Mouse (Mus musculus): ENCODE measurements around the gene Msh3. TPM values are rescaled to one million over a fixed set of nuclear protein-coding genes. Genes with fewer than 3 reads are reported as not detected.

The Msh3 gene
- polyA plus RNA-seq, 1 experiment from 2014 or later: 20.9 TPM

GRCm38 (mm10) chr13:92361609-92362008 is 6.8 kb upstream of the Msh3 start:
- Histone ChIP-seq H3K9ac (ENCODE audit: low read depth, low read length) (no peak overlapping the region), H3K4me3 (ENCODE audit: low read length) (no peak overlapping the region), H3K9me3 (ENCODE audit: control insufficient read depth, low read length) (no peaks in the 10 kb centered on the region), H3K27ac (ENCODE audit: low read depth, low read length) (no peak overlapping the region), H3K36me3 (ENCODE audit: control insufficient read depth, insufficient read depth, low read length) (no peaks in the 10 kb centered on the region), H3K4me1 (ENCODE audit: control insufficient read depth, insufficient read depth, low read depth, low read length) (no peaks in the 10 kb centered on the region), H3K27me3 (replicated peaks; ENCODE audit: control insufficient read depth, insufficient read depth, low read length) (no peaks in the 10 kb centered on the region), H3K4me2 (ENCODE audit: low read length) (no peak overlapping the region)
- 87% methylated on average over 2 of the region's 2 CpGs for WGBS
- no peak for ATAC-seq

DNA sequence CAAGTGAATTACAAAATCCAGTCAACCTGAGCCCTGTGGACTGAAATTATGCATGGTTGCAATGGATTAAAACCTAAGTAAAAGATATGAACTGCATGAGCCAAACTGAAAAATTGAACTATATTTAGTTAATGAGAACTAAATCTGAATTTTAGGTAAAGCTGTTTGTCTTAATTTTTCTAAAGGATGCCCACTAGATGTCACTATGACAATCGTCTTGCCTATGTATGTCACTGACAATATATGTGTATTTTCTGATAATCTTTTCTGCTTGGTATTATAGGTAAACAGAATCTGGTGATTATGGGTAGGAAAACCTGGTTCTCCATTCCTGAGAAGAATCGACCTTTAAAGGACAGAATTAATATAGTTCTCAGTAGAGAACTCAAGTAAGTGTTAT is 2.8 kb upstream of the Msh3 start:
- H3K9ac ChIP-seq (ENCODE audit: low read depth, low read length): no peak overlapping the region
- H3K36me3 ChIP-seq (ENCODE audit: control insufficient read depth, insufficient read depth, low read length): no peaks in the 10 kb centered on the region
- no peak overlapping the region for H3K4me2 ChIP-seq (ENCODE audit: low read length)
- H3K27ac ChIP-seq (ENCODE audit: low read depth, low read length): no peak overlapping the region
- ATAC-seq: no peak
- no peak overlapping the region for H3K4me3 ChIP-seq (ENCODE audit: low read length)
- 55% methylated on average over 2 of the region's 2 CpGs for WGBS
- no peaks in the 10 kb centered on the region for H3K27me3 ChIP-seq (replicated peaks; ENCODE audit: control insufficient read depth, insufficient read depth, low read length)
- H3K9me3 ChIP-seq (ENCODE audit: control insufficient read depth, low read length): no peaks in the 10 kb centered on the region
- H3K4me1 ChIP-seq (ENCODE audit: control insufficient read depth, insufficient read depth, low read depth, low read length): peaks cover 2% of the 10 kb centered on the region

DNA sequence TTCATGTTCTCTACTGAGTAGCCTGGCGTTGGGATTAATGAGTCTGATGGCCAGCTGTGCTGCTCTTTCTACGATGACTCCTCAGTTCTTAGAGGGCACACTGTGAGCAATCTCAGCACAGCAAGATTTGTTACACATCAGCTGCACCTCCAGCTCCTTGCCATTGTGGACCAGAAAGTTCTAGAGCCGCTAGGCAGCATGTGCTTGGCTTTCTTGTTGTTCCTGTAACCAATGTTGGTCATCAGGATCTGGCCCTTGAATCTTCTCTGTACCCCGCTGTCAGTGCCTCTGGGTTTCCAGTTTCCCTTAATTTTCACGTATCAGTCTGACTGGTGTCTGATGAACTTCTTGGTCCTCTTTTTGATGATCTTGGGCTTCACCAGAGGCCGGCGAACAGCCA is 1.6 kb upstream of the Msh3 start:
- no peak for ATAC-seq
- WGBS: 76% methylated on average over 7 of the region's 7 CpGs
- H3K27me3 ChIP-seq (replicated peaks; ENCODE audit: control insufficient read depth, insufficient read depth, low read length): no peaks in the 10 kb centered on the region
- H3K9me3 ChIP-seq (ENCODE audit: control insufficient read depth, low read length): no peaks in the 10 kb centered on the region
- H3K4me1 ChIP-seq (ENCODE audit: control insufficient read depth, insufficient read depth, low read depth, low read length): peaks cover 2% of the 10 kb centered on the region
- H3K27ac ChIP-seq (ENCODE audit: low read depth, low read length): no peak overlapping the region
- H3K4me3 ChIP-seq (ENCODE audit: low read length): no peak overlapping the region
- no peak overlapping the region for H3K9ac ChIP-seq (ENCODE audit: low read depth, low read length)
- H3K4me2 ChIP-seq (ENCODE audit: low read length): no peak overlapping the region; the same call in 1 of the 2 replicates
- no peaks in the 10 kb centered on the region for H3K36me3 ChIP-seq (ENCODE audit: control insufficient read depth, insufficient read depth, low read length)

DNA sequence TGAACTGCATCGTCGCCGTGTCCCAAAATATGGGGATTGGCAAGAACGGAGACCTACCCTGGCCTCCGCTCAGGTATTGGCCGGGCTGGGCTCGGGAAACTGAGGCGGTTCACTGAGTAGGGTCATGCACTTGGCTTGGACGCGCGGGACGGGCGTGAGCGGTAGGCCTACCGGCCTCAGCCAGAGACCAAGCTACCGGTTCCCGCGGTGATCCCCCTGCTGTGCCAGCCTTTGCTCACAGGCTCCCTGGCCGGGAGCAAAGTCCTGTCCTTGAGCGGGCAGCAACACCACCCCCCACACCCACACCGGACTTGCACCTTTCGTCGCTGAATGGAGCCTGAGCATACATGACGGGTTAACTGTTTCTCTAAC is 455 bp upstream of the Msh3 start:
- Histone ChIP-seq H3K4me2 (ENCODE audit: low read length) (peak overlapping the region; percentile 86), H3K27ac (ENCODE audit: low read depth, low read length) (0 out of 2 replicates have a peak overlapping the region, but pooled peaks have one; percentile 11), H3K36me3 (ENCODE audit: control insufficient read depth, insufficient read depth, low read length) (no peaks in the 10 kb centered on the region), H3K4me3 (ENCODE audit: low read length) (peak overlapping the region; percentile 73), H3K4me1 (ENCODE audit: control insufficient read depth, insufficient read depth, low read depth, low read length) (peaks cover 2% of the 10 kb centered on the region), H3K9ac (ENCODE audit: low read depth, low read length) (peak overlapping the region; percentile 44), H3K9me3 (ENCODE audit: control insufficient read depth, low read length) (no peaks in the 10 kb centered on the region), H3K27me3 (replicated peaks; ENCODE audit: control insufficient read depth, insufficient read depth, low read length) (no peaks in the 10 kb centered on the region)
- WGBS: under 1% methylated on average over 24 of the region's 24 CpGs
- peak; percentile 57 for ATAC-seq

DNA sequence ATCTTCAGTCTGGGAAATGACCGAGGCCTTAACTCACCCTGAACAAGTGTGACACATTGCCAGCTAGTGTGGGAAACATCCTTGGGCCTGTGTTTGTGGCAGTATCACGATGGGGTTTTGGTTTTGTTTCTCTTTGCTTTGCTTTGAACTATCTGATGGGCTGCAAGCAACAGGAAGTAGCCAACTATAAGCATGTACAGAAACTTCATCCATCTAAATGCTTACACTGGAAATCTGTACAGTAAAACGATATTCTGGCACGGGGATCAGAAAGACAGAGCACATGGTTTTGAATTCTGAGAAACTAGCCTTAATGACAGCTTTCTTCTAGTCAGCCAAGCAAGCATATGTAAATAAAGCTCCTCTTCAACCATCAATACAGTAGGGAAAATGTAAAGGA is 847 bp downstream of the Msh3 start:
- H3K36me3 ChIP-seq (ENCODE audit: control insufficient read depth, insufficient read depth, low read length): no peaks in the 10 kb centered on the region
- H3K9me3 ChIP-seq (ENCODE audit: control insufficient read depth, low read length): no peaks in the 10 kb centered on the region
- H3K4me2 ChIP-seq (ENCODE audit: low read length): peak overlapping the region; percentile 86
- peaks cover 2% of the 10 kb centered on the region for H3K4me1 ChIP-seq (ENCODE audit: control insufficient read depth, insufficient read depth, low read depth, low read length)
- ATAC-seq: no peak
- peak overlapping the region; percentile 41 for H3K27ac ChIP-seq (ENCODE audit: low read depth, low read length)
- no peaks in the 10 kb centered on the region for H3K27me3 ChIP-seq (replicated peaks; ENCODE audit: control insufficient read depth, insufficient read depth, low read length)
- WGBS: 12% methylated on average over 4 of the region's 4 CpGs
- peak overlapping the region; percentile 73 for H3K4me3 ChIP-seq (ENCODE audit: low read length)
- peak overlapping the region; percentile 79 for H3K9ac ChIP-seq (ENCODE audit: low read depth, low read length)

DNA sequence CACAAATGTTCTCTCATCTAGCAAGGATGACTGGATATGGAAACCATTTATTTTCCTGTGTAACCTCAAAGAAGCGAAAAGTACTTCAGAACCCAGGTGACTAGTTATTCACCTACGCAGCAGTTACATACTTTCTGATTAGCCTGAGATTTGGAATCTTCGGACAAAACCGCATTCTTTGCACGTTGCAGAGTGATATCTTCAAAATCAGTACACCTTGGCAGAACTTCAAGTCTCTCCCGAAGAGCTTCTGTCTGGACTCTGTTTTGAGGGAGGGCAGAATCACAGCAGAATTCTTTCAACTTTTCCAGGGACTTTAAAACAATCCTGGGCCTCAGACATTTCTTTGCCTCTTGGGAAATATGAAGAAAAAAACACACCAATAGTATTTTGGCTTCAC is 3.7 kb downstream of the Msh3 start:
- H3K9ac ChIP-seq (ENCODE audit: low read depth, low read length): no peak overlapping the region
- H3K9me3 ChIP-seq (ENCODE audit: control insufficient read depth, low read length): no peaks in the 10 kb centered on the region
- no peak overlapping the region for H3K27ac ChIP-seq (ENCODE audit: low read depth, low read length)
- H3K36me3 ChIP-seq (ENCODE audit: control insufficient read depth, insufficient read depth, low read length): peaks cover 10% of the 10 kb centered on the region
- no peak for ATAC-seq
- WGBS: 94% methylated on average over 6 of the region's 6 CpGs
- H3K4me3 ChIP-seq (ENCODE audit: low read length): no peak overlapping the region
- no peaks in the 10 kb centered on the region for H3K27me3 ChIP-seq (replicated peaks; ENCODE audit: control insufficient read depth, insufficient read depth, low read length)
- H3K4me1 ChIP-seq (ENCODE audit: control insufficient read depth, insufficient read depth, low read depth, low read length): peaks cover 2% of the 10 kb centered on the region
- no peak overlapping the region for H3K4me2 ChIP-seq (ENCODE audit: low read length)

- no peak for ATAC-seq
- Histone ChIP-seq H3K4me3 (ENCODE audit: low read length) (no peak overlapping the region), H3K4me2 (ENCODE audit: low read length) (no peak overlapping the region), H3K4me1 (ENCODE audit: control insufficient read depth, insufficient read depth, low read depth, low read length) (no peaks in the 10 kb centered on the region), H3K9ac (ENCODE audit: low read depth, low read length) (no peak overlapping the region), H3K9me3 (ENCODE audit: control insufficient read depth, low read length) (no peaks in the 10 kb centered on the region), H3K27me3 (replicated peaks; ENCODE audit: control insufficient read depth, insufficient read depth, low read length) (no peaks in the 10 kb centered on the region), H3K36me3 (ENCODE audit: control insufficient read depth, insufficient read depth, low read length) (peaks cover 10% of the 10 kb centered on the region), H3K27ac (ENCODE audit: low read depth, low read length) (no peak overlapping the region)
- 74% methylated on average over 5 of the region's 5 CpGs for WGBS
Observed at GRCm38 (mm10) chr13:92346338-92346737, 8.5 kb downstream of the Msh3 start.

DNA sequence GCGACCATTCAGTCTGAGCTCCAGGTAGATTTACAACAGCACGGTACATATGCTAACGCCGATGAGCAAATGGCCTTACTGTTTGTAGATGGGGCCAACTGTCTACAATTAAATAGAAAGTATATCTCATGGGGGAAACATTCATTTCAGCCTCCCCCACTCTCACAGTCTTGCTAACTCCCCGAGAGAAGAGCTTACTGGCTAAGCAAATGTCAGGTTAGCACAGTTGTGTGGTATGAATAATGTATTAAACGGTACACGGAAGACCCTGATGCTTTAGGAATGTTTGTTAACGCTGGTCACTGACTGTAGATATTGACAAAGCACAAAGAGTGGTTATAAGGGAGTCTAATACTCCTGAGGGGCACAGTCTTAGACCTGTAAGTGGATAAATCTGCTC is 10.8 kb downstream of the Msh3 start:
- H3K4me3 ChIP-seq (ENCODE audit: low read length): no peak overlapping the region
- no peaks in the 10 kb centered on the region for H3K4me1 ChIP-seq (ENCODE audit: control insufficient read depth, insufficient read depth, low read depth, low read length)
- no peak for ATAC-seq
- no peaks in the 10 kb centered on the region for H3K9me3 ChIP-seq (ENCODE audit: control insufficient read depth, low read length)
- H3K9ac ChIP-seq (ENCODE audit: low read depth, low read length): no peak overlapping the region
- H3K27ac ChIP-seq (ENCODE audit: low read depth, low read length): no peak overlapping the region
- no peak overlapping the region for H3K4me2 ChIP-seq (ENCODE audit: low read length)
- H3K27me3 ChIP-seq (replicated peaks; ENCODE audit: control insufficient read depth, insufficient read depth, low read length): no peaks in the 10 kb centered on the region
- 90% methylated on average over 8 of the region's 8 CpGs for WGBS
- H3K36me3 ChIP-seq (ENCODE audit: control insufficient read depth, insufficient read depth, low read length): peaks cover 10% of the 10 kb centered on the region

GRCm38 (mm10) chr13:92339787-92340186 is 15.0 kb downstream of the Msh3 start:
- Histone ChIP-seq H3K36me3 (ENCODE audit: control insufficient read depth, insufficient read depth, low read length) (no peaks in the 10 kb centered on the region), H3K4me2 (ENCODE audit: low read length) (no peak overlapping the region), H3K9ac (ENCODE audit: low read depth, low read length) (no peak overlapping the region), H3K27me3 (replicated peaks; ENCODE audit: control insufficient read depth, insufficient read depth, low read length) (no peaks in the 10 kb centered on the region), H3K9me3 (ENCODE audit: control insufficient read depth, low read length) (no peaks in the 10 kb centered on the region), H3K27ac (ENCODE audit: low read depth, low read length) (no peak overlapping the region), H3K4me3 (ENCODE audit: low read length) (no peak overlapping the region), H3K4me1 (ENCODE audit: control insufficient read depth, insufficient read depth, low read depth, low read length) (no peaks in the 10 kb centered on the region)
- ATAC-seq: no peak
- WGBS: 97% methylated on average over 3 of the region's 3 CpGs
